Mouse (Mus musculus) left cerebral cortex, postnatal 10 days (tissue): ENCODE results near the gene Foxl1. TPM values are rescaled to one million over a fixed set of nuclear protein-coding genes. Genes with fewer than 3 reads are reported as not detected.
"Not testable (repeated sequence)": the region's sequence is repeated elsewhere in the genome, so short reads cannot be mapped to it uniquely, and the experiment has no call there.

Source experiments
- DNase-seq, 2 experiments: peaks; one replicate each; pipeline ENCODE4 v3.0.0; 2021 to 2022; ENCODE audit warnings: low spot score in 2 of 2, mixed read lengths in 1 of 2; ENCODE audit errors: extremely low spot score in 1 of 2
- intact Hi-C: fragments of 180-260 bp; cut with DNase I; formaldehyde crosslinking; loops from one replicate; pipeline ENCODE4 v1.15.1; 2025
- total RNA-seq, 2 experiments: library from RNA; stranded (reverse); gene quantifications; 2 replicates each; pipeline ENCODE4 v1.2.3; 2021

Foxl1 gene
- total RNA-seq, 2 experiments from 2014 or later = 0.36 TPM; not detected in 1

DNA sequence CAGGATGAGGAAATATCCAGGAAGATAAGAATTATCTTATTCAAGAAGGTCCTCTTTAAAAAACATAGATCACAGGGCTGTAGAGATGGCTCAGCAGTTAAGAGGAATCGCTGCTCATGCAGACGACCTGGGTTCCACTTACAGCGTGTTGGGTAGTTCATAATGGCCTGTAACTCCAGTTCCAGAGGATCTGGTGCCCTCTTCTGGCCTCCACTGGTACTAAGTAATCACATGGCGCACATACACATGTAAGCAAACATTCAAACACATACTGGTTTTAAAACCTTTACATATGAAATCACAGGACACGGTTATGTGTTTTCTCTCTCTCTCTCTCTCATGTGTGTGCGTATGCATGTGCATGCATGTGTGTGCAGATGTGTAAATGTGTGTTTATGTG lies 9.1 kb downstream of the Foxl1 start:
- DNase-seq = no peak
- intact Hi-C loops = no loop called here

DNA sequence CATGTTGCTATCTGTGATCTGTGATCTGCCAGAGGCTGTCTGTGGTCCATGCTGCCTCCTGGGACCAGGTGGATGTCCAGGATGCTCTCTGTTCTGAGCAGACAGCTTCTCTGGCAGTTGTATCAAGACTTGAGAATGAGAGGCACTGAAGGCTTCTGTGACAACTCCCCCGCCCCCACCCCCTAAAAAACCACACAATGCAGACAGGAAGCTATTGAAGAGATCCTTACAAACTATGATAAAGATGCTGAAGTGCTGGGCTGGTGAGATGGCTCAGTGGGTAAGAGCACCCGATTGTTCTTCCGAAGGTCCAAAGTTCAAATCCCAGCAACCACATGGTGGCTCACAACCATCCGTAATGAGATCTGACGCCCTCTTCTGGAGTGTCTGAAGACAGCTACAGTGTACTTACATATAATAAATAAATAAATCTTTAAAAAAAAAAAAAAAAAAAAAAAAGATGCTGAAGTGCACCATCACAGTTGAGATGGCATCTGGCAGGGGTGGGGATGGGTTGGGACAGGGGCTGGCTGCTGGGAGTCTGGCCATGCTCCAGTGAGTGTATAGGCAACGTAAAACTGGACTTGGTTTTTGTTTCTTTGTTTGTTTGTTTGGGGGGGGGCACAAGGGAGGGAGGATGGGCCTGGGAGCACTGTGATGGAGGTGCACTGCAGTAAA lies 17.9 kb downstream of the Foxl1 start:
- DNase-seq = not testable (repeated sequence)

DNA sequence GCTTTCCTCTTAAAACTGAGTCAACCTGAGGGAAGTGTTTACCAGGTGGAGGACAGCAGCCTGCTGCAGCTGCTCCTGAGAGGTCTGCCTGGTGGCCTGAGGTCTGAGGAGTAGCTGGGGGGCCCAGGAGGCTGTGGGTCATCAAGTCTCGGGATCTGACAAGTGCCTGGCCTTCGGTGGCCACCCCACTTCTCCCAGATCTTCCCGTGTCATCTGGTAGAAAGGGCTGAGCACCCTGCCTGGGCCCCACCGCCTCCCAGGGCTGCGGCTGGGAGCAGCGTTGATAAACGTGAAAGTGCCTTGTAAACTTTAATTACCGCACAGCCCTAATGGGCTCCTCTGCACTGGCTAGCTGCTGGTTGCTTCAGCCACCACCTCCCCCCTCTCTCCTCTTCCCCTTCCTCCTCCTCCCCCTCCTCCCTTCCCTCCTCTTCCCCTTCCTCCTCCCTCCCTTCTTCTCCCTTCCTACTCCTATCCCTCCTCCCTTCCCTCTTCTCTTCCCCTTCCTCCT lies 20.9 kb downstream of the Foxl1 start:
- DNase-seq = no peak
- intact Hi-C loops = no loop called here

More for the DNA sequence above, 17.9 kb downstream of the Foxl1 start:
- intact Hi-C loops = not testable (repeated sequence)

DNA sequence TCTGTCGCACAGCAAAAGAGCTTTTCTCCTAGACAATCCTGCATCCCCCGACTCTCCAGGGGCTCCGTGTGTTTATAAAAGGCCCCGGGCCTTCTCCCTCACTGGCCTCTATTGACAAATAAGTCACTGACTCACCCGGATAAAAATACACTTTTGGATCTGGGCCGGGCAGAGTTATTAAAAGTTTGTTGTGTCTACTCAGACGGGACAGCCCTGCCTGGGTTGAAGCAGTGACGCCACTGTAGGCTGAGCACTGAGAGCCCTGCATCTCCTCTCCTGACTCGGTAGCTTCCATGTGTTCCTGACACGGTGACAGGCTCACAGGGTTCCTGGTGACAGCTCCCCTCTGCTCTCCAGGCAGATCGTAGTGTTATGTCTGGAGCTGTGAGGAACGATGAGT lies 24.7 kb downstream of the Foxl1 start:
- intact Hi-C loops = no loop called here
- DNase-seq = peak in 1 of 2 experiments; percentile 60

DNA sequence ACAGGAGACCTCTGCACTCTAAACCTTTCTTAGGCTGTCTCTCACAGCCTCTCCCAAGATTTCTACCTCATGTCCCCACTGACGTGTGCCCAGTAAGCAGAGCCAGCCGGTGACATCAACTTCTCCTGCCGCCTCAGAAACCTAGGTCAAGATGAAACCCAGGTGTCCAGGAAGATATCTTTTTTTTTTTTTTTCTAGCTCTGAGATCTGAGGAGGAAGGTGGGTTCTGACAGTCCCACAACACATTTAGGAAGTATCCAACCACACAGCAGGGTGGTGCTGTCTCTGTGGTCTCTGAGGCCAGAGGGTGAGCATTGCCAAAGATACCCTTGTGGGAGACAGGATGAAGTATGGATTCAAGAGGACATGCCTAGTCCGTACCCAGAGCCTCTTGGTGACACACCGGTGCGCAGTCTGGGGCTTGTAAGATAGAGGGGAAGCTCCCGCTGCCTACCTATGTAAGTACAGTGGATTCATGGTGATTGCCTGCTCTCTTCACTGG lies 29.3 kb downstream of the Foxl1 start:
- no peak for DNase-seq
- intact Hi-C loops = no loop called here

DNA sequence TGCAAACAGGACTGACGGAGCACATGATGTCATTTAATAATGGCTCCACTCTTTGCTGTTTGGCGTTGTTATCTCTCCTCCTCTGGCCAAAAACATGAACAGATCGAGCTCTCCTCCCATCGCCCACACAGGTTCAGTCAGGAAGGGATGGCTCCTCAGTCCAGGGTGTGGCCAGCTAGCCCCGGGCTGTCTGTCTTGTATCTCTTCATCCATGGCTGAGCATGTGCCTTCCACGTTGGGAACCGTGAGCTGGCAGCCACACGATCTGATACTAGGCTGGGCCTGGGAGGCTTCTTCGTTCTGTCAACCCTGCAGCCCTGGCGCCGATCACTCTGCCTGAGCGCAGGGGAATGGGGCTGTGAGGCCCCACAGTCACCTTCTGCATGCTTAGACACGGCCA lies 31.1 kb downstream of the Foxl1 start:
- no peak for DNase-seq
- intact Hi-C loops = no loop called here

DNA sequence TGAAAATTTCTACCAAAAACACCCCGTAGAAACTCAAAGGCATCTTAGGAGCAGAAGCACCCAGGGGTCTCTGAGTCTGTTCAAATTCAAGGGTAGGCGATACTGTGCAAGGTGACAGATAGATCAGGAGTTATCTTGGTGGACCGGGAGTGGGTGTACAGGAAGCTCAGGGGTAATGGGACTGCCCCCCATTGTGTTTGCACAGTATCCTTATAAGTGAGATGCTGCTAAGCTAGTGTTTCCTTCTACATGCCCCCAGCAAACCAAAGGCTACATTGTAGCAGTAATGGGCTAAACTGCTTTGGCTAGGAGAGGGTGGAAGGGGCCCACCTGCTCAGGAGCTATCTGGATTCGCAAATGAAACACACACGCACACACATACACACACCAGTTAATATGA lies 33.7 kb downstream of the Foxl1 start:
- intact Hi-C loops = no loop called here
- no peak for DNase-seq

DNA sequence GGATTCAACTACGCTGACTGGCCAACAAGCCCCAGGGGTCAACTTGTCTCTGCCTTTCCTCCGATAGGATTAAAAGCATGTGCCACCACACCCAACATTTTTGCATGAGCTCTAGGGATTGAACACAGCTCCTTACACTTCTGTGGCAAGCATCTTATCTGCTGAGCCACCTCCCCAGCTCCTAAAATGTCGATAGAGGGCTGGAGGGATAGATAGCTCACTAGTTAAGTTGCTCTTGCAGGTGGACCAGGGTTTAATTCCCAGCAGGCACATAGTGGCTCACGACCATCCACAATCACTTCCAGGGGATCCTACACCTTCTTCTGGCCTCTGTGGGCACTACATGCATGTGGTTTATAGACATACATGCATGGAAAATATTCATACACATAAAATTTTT lies 34.7 kb downstream of the Foxl1 start:
- DNase-seq = no peak
- intact Hi-C loops = no loop called here

DNA sequence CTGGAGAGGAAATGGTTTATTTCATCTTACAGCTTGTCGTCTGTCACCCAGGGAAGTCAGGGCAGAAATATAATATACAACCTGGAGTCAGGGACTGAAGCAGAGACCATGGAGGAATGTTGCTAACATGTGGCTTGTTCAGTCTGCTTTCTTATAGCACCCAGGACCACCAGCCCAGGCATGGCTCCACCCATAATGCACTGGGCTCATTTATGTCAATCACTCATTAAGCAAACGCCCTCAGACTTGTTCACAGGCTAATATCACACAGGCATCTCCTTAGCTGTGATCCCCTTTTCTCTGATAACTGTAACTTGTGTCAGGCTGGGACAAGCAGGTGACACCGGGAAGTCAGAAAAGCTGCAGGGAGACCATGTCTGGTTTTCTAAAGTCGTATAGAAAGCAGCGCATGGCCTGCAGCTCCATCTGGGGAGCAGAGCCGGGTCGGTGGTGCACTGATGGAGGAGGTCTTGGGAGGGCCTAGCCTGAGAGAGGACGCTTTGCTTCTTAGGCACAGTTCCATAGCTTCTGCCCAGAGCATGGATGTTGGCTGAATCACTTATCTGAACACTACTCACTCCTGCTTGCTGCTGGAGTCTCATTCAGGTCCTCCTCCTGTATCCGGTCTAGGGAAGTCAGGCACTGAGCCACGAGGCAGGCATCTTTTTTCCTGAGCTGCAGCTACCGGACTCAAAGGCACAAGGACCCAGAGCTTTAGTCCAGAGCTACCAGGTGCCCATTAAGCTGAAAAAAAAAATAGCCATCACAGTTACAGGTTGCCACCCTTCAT lies 35.4 kb downstream of the Foxl1 start:
- intact Hi-C loops = no loop called here
- no peak for DNase-seq

DNA sequence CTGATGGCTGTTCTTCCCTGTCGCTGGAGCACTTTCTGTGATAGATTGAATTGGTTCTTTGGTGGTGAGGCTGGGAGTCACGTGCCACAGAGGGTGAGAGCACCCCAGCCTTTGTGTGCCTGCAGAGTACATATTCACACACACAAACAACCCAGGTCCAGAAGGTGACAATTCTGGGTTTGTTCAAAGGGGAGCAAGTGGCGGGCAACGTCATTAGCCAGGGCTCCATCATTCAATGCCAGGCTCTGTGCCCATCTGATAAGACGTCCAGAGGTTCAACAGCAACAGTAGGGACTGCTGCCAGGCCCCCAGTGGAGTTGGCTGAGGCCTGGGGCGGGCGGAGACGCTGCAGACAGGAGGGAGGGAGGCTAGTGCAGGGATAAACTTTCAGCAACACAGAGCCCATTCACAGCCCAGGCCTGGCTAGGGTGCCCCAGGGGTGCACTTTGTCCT lies 36.3 kb downstream of the Foxl1 start:
- peak in 1 of 2 experiments; percentile 44 for DNase-seq
- intact Hi-C loops = no loop called here

DNA sequence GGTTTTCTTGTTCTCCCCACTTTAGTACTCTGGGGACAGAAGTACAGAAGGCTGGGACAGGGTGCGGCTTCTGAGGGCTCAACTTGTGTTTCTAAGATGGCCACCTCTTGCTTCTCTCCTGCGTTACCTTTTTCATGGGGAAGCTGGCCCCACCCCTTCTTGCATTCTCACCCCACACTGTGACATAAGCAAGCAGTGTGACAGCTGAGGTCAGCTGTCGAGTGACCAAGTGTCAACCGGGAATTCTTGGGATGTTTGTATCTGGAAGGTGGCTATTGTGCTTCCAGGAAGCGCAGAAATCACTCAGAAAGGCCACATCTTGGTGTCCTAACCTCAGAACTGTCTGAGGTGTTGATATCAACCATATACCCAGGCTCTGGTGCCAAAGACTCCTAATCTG lies 40.3 kb downstream of the Foxl1 start:
- no peak for DNase-seq
- intact Hi-C loops = no loop called here

DNA sequence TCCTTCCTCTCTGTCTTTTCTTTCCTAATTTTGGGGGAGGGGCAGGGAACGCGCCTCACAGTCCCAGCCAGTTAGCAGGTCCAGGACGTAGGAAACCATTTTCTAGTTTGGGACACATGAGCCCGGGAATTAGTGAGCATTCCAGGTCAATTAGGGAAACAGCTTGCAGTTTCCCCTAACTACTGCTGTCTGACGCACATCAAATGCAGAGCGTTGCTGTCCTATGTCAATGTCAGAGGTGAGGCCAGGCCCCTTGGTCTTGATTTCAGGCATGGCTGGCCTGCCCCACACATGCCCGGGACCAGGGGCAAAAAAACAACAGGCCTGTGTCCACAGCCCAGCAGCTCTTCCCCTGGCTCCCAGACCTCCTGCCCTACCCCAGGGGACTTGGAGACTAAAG lies 42.4 kb downstream of the Foxl1 start:
- no peak for DNase-seq
- intact Hi-C loops = no loop called here

DNA sequence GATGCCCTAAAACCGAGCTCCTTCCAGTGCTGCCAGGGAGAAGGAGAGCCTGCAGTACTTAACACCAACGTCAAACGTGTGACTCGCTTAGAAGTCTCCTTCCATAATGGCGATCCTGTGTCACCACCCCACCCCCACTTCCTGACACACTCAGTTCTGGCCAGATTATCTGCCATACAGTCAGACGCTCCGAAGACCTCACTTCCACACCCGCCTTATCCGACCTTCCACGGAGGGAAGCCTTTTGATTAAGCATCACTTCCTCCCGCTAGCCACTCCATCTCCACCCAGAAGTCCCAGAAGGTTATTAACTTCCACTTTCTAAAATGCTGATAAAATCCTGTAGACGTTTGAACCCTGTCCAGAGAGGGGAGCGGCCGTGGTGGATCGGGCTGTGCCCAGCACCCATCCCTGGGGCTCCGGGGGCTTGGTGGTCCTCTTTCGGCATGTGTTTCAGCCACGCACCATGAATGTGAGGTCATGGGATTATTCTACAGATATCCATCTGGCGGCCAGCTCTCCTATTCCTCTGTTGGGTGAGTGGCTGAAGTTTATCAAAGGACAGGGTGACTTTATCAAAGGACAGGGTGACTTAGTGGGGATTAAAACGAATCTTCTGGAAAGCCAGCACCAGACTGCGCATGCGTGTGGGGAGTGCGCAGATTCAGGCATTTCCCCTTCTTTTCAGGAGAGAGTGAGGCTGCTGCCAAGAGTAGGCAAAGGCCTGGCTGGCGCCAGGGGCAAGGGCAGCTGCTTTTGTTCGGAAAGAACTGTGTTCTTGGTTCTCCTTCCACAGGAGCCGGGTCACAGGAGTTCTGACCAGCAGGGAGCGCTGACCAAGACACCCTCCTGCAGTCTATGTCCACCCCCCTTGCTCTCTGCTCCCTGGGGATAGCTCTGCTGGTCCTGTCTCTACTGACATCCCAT lies 43.1 kb downstream of the Foxl1 start:
- intact Hi-C loops = no loop called here
- peak; percentile 5 to 40 for DNase-seq

DNA sequence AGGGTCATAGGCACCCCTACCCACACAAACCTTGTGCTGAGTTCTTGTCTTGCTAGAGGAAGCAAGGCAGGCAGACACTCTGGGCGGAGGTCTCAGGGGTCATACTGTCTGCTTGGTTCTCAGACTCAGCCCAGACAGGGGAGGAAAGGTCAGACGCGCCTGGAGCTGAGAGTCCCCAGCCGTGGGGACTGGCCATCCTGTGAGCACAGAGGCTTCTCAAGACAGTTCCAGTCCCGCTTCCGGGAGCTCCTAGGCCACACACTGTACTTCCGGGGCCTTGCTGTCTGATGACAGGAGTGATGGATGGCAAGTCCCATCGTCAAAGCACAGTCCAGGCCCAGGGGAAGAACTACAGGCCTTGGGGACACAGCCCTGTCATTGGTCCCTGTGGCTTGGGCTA lies 44.8 kb downstream of the Foxl1 start:
- intact Hi-C loops = no loop called here
- no peak for DNase-seq

DNA sequence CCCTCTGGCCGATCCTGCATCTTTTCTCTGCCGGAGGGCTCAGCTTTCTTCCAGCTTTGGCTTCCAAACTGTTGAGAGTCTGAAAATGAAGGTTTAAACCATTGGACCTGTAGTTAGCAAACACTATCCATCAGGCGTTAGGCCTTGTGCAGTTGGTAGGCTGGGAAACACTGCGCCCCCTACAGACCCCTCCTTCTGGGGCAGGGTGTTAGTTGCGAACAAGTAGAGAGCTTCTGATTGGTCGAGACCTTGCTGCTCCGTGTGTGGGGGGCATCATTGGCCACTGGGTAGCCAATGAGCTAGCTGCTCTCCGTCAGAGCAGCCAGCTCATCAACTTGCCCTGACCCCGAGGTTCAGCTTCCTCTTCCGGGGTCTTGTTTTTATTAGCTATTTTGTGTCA lies 46.4 kb downstream of the Foxl1 start:
- intact Hi-C loops = no loop called here
- DNase-seq = no peak

DNA sequence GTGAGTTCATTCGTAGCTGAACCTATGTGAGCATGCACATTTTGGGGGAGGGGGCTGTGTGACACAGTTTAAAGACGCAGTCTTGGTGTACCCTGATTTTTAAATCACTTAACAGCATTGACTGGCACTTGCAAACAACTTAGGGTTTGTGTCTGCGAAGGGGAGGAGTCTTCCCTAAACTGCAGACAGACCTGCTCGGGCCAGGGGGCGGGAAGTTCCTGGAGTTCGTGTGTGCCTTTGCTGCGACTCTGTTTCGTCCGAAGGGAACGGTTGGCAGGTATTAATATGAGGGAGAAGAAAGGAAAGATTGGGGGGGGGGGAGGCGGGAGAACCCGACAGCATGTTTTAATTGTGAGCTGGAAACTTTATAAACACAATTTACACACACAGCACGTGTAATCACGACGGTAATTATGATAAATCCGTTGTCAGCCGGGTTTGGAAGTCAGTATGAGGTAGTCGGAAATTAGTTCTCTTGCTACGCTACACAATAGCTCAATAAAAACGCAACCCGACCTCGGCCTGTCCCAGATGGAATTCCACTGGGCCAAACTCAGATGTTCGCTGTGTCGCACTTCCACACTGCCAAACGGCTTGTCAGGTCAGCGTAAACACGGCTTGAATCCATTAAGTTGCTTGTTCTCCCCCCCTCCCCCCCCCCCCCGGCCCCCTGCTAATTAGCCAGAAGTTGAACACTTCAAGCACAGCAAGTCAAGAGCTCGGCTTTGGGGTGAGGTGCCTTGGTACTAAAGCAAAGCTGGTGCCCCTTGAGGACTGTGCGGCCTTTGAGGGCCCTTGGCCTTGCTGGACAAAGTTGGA lies 47.2 kb downstream of the Foxl1 start:
- intact Hi-C loops = no loop called here
- no peak for DNase-seq

DNA sequence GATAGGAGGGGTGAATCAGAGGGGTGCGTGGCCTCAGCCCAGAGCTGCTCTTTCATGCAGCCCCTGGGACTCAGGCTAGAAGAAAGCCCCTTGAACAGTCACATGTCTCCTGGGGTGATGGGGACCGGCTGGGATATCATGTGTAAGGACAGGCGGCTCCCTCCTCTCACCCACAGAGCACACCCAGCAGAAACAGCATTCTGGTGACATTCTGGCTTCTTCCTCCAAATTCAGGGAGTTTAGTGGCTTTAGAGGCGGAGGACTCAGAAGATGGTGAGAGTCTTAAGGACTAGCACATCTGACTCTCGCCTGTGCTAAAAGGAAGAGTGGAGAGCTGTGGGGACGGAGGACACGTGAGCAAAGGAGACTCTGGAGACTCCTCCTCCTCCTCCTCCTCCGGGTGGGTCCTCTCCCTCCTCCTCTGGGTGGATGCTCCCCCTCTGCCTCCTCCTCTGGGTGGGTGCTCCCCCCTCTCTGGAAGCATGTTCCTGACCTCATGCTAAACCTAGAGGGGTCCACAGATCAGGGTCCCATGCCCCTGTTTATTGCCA lies 47.9 kb downstream of the Foxl1 start:
- intact Hi-C loops = no loop called here
- DNase-seq = no peak

DNA sequence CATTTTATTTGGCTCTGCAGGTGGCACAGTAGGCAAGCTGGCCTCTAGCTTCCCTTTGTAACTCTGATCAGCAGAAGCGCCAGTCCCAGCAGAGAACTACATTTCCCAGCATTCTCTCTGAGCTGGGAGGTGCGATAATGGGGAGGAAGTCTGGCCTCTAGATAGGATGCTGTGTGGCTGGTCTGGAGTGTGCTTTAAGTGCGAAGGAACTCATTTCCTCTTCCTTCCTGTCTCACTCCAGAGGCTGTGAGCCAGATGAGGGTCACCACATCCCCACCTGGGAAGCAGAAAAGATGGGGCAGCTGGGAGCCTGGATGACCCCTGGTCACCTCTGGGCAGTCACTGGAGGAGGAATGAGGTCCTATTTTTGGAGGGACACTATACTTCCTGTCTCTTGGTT lies 48.6 kb downstream of the Foxl1 start:
- intact Hi-C loops = no loop called here
- DNase-seq = no peak
